Mouse (Mus musculus) MEL (cell line): ENCODE results near the gene Arid1b.

Source experiments
- CTCF ChIP-seq, 3 experiments: IDR thresholded peaks in 2 of 3; conservative IDR thresholded peaks in 1 of 3; 2 replicates each; pipeline ENCODE4 v1.5.1; 2011 to 2012; ENCODE audit warnings: low read length in 3 of 3, low read depth in 2 of 3, mild to moderate bottlenecking in 2 of 3, improper control_type of control experiment in 1 of 3, inconsistent platforms in 1 of 3, mixed read lengths in 1 of 3, moderate library complexity in 1 of 3; ENCODE audit not compliant: control insufficient read depth in 1 of 3, insufficient read depth in 1 of 3, poor library complexity in 1 of 3, severe bottlenecking in 1 of 3
- E2F4 ChIP-seq: IDR thresholded peaks from 2 replicates; pipeline ENCODE4 v1.6.1; 2011; ENCODE audit warnings: low read depth, low read length, improper control_type of control experiment, borderline replicate concordance
- ETS1 ChIP-seq: IDR thresholded peaks from 2 replicates; pipeline ENCODE4 v1.6.1; 2012; ENCODE audit warnings: low read depth, mild to moderate bottlenecking, inconsistent platforms, low read length, improper control_type of control experiment, moderate library complexity
- MAFK ChIP-seq: IDR thresholded peaks from 2 replicates; pipeline ENCODE4 v1.6.1; 2011; ENCODE audit warnings: low read depth, mild to moderate bottlenecking, low read length, improper control_type of control experiment, borderline replicate concordance
- MAX ChIP-seq: IDR thresholded peaks from 2 replicates; pipeline ENCODE4 v1.6.1; 2011; ENCODE audit warnings: low read length, improper control_type of control experiment
- MYB ChIP-seq: IDR thresholded peaks from 2 replicates; pipeline ENCODE4 v1.6.1; 2011; ENCODE audit warnings: mild to moderate bottlenecking, low read depth, low read length, improper control_type of control experiment
- RAD21 ChIP-seq: IDR thresholded peaks from 2 replicates; pipeline ENCODE4 v1.6.1; 2011; ENCODE audit warnings: mild to moderate bottlenecking, low read depth, low read length, improper control_type of control experiment
- USF1 ChIP-seq: IDR thresholded peaks from 2 replicates; pipeline ENCODE4 v1.6.1; 2014; ENCODE audit warnings: low read depth, mild to moderate bottlenecking, inconsistent platforms, low read length, improper control_type of control experiment, moderate library complexity

DNA sequence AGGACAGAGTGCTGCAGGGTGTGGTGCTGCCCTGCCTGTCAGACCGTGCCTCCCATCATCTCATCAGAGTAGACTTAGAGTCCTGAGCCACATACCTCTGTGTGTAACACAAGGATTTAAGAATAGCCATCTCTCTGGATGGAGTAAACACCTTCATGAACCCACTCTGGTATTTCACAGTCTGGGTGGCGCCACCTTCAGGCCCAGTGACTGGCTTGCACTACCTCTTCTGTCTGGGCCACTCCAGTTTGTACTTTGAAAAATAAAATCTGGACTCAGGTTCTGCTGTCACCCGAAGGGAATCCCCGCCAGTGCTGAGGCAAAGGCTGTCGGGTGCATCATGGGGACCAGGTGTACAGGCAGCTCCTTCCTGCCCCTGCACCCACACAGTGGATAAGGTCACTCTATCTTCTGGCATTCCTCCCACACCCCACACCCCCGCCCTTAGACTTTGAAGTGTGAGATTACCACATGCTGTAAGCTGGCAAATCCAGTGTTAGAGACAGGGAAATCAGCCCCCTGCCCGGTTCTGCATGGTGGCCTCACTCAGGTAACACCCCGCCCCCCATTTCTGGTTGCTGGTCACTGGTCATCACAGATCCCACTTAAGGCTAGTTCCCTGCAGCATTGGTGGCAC, 327.6 kb downstream of the Arid1b start:
- TF ChIP-seq CTCF (IDR thresholded peaks at IDR 0.05 in 2 of 3, conservative IDR thresholded peaks at IDR 0.05 in 1 of 3; ENCODE audit: control insufficient read depth in 1 of 3, insufficient read depth in 1 of 3, low read depth in 2 of 3, low read length in 3 of 3, poor library complexity in 1 of 3, severe bottlenecking in 1 of 3) (peak; percentile 42 to 63 (median 51)), MAX (no peak), MYB (no peak), ETS1 (no peak), E2F4 (no peak), RAD21 (peak; percentile 28), MAFK (no peak), USF1 (no peak)
